Mouse (Mus musculus): ENCODE measurements at regions not wholly inside any gene's neighbourhood (a gene's known extent, or its start where the extent isn't known, plus 50 kb on each side); places are given as distances from the start of the nearest gene placed in this dataset.

GRCm38 (mm10) chr2:106461490-106461889 lies 231.6 kb upstream of the Mpped2 start:
- TF ChIP-seq CTCF (IDR thresholded peaks at IDR 0.05) (no peak), POLR2A (IDR thresholded peaks at IDR 0.05; ENCODE audit: insufficient read depth, low read depth, low read length) (no peak), EP300 (IDR thresholded peaks at IDR 0.05; ENCODE audit: insufficient read depth, low read depth, low read length) (no peak)
